Mouse (Mus musculus): ENCODE measurements around the gene Heatr3. TPM values are rescaled to one million over a fixed set of nuclear protein-coding genes. Genes with fewer than 3 reads are reported as not detected.

The Heatr3 gene
- polyA plus RNA-seq (2014; fragmentation: Illumina TruSeq; extraction: RNeasy Lipid Tissue Mini Kit (QIAGEN cat#74804); ENCODE audit: low read depth, low replicate concordance): 23.2 TPM

DNA sequence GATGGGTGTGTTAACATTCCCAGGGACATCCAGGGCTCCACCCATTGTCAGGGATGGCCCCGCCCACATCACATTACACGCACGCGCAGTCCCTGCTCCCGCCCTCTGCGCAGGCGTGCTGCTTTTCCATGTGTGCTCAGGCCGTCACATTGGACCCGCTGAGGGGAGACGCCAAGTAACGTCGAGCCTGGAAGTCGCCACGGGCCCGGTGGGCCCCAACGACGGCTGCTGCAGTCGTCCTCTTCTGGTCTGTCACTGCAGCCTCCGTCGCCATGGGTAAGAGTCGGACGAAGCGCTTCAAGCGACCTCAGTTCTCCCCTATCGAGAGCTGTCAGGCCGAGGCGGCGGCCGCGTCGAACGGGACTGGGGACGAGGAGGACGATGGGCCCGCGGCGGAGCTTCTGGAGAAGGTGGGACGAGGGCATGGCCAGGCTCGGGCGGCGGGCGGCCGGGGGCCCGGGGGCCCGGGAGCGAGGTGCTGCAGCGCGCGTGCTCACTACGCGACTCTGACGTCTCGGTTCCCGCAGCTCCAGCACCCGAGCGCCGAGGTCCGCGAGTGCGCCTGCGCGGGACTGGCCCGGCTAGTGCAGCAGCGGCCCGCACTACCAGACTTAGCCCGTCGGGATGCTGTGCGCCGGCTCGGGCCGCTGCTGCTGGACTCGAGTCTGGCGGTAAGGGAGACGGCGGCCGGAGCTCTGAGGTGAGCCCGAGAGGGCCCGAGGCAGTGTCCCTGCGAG is at the start of gene Heatr3:
TSS of gene Heatr3 (plus strand) at position 108 of the 737 bp plus-strand sequence.

DNA sequence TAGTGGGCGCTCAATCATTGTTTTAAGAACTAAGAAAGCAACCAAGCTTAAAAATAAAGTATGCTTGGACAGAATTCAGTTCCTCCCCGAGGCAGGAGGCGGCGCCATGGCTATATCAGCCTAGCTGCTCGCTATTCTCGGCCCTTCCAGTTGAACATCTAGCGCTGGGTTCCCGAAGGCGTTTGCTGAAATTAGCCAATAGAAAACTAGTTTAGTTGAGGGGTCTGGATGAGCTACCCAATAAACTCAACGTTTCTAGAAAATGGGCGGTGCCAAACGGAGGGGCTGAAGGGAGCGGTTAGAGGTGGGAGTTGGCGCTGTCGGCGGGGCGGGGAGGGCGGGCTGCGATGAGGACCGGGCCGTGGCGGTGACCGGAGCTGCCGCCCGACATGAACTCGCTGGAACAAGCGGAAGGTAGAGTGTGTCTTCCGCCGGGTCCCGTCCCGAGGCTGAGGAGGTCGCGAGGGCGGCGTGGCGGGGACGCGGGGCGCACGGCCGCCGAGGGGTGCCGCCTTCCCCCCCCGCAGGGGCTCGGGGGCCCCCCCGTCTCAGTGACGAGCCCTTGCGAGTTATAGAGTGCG is 19.1 kb upstream of the Heatr3 start, which contains the start of gene Cnep1r1:
TSS of gene Cnep1r1 (plus strand) at position 314 of the 581 bp plus-strand sequence.

GRCm38 (mm10) chr8:88198945-88199571 is 61.4 kb downstream of the Heatr3 start, which contains the start of gene Tent4b:
Gene Tent4b (plus strand): TSS chr8:88199213.

Other genes starting within 250 kb of the Heatr3 start
- 0.11 TPM for gene Zfp423, start 178.3 kb upstream of the Heatr3 start, polyA plus RNA-seq (2014; fragmentation: Illumina TruSeq; extraction: RNeasy Lipid Tissue Mini Kit (QIAGEN cat#74804); ENCODE audit: low read depth, low replicate concordance)
- gene Cnep1r1, start 19.1 kb upstream of the Heatr3 start, polyA plus RNA-seq (2014; fragmentation: Illumina TruSeq; extraction: RNeasy Lipid Tissue Mini Kit (QIAGEN cat#74804); ENCODE audit: low read depth, low replicate concordance): 53.2 TPM
- 41.9 TPM for gene Tent4b, start 61.4 kb downstream of the Heatr3 start, polyA plus RNA-seq (2014; fragmentation: Illumina TruSeq; extraction: RNeasy Lipid Tissue Mini Kit (QIAGEN cat#74804); ENCODE audit: low read depth, low replicate concordance)
- gene Adcy7, start 134.5 kb downstream of the Heatr3 start, polyA plus RNA-seq (2014; fragmentation: Illumina TruSeq; extraction: RNeasy Lipid Tissue Mini Kit (QIAGEN cat#74804); ENCODE audit: low read depth, low replicate concordance): 1.8 TPM
- 32.8 TPM for gene Brd7, start 224.3 kb downstream of the Heatr3 start, polyA plus RNA-seq (2014; fragmentation: Illumina TruSeq; extraction: RNeasy Lipid Tissue Mini Kit (QIAGEN cat#74804); ENCODE audit: low read depth, low replicate concordance)